Mouse (Mus musculus) lung, embryonic 14.5 days (tissue): ENCODE results near the gene Amt. TPM values are rescaled to one million over a fixed set of nuclear protein-coding genes. Genes with fewer than 3 reads are reported as not detected.
"Not testable (repeated sequence)": the region's sequence is repeated elsewhere in the genome, so short reads cannot be mapped to it uniquely, and the experiment has no call there.

ENCODE experiments used
- ATAC-seq: fragments of 200-750 bp; cut with Nextera tagmentation; 2 replicates; pipeline ENCODE4 v1.8.0; 2017; ENCODE audit warnings: mild to moderate bottlenecking, moderate TSS enrichment, moderate library complexity; ENCODE audit not compliant: insufficient read depth
- DNase-seq: peaks from one replicate; pipeline ENCODE4 v3.0.0-alpha.2; 2015
- H3K27ac ChIP-seq: fragments of 300-500 bp; sonication (generic); 2 replicates; pipeline ENCODE4 v1.5.1; 2014; ENCODE audit warnings: low read depth, mild to moderate bottlenecking, moderate library complexity
- H3K27me3 ChIP-seq: fragments of 300-500 bp; sonication (generic); 2 replicates; pipeline ENCODE4 v1.6.1; 2014; ENCODE audit warnings: low read length, control low read depth; ENCODE audit not compliant: insufficient read depth
- H3K36me3 ChIP-seq: fragments of 300-500 bp; sonication (generic); 2 replicates; pipeline ENCODE4 v1.6.1; 2014; ENCODE audit warnings: control low read depth; ENCODE audit not compliant: insufficient read depth
- H3K4me1 ChIP-seq: fragments of 300-500 bp; sonication (generic); 2 replicates; pipeline ENCODE4 v1.6.1; 2014; ENCODE audit warnings: antibody characterized with exemption, control low read depth; ENCODE audit not compliant: insufficient read depth
- H3K4me2 ChIP-seq: fragments of 300-500 bp; sonication (generic); 2 replicates; pipeline ENCODE4 v1.6.1; 2014; ENCODE audit warnings: mild to moderate bottlenecking
- H3K4me3 ChIP-seq: fragments of 300-500 bp; sonication (generic); 2 replicates; pipeline ENCODE4 v1.5.1; 2014; ENCODE audit warnings: low read depth, low read length
- H3K9ac ChIP-seq: fragments of 300-500 bp; sonication (generic); 2 replicates; pipeline ENCODE4 v1.6.1; 2014
- H3K9me3 ChIP-seq: fragments of 300-500 bp; sonication (generic); 2 replicates; pipeline ENCODE4 v1.6.1; 2016; ENCODE audit warnings: low read depth, low read length, control low read depth
- CTCF ChIP-seq: IDR thresholded peaks from 2 replicates; pipeline ENCODE4 v1.5.1; 2016; ENCODE audit warnings: antibody characterized with exemption, low read depth
- WGBS: fragments of 180-500 bp; shearing (Covaris S2); extraction: QIAGEN DNeasy Blood & Tissue Kit; methylation state at CpG from one replicate; pipeline ENCODE4 v1.1.7; 2014; 5-methylcytosine and 5-hydroxymethylcytosine counted together
- polyA plus RNA-seq: library from polyadenylated mRNA; unstranded; fragments of >200 nt; fragmentation: Nextera tagmentation; extraction: Ambion mirVana; gene quantifications from 2 replicates; pipeline ENCODE4 v1.2.1, GENCODE M21; 2014

Amt gene
- polyA plus RNA-seq, 1 experiment from 2014 or later: 20.9 TPM

DNA sequence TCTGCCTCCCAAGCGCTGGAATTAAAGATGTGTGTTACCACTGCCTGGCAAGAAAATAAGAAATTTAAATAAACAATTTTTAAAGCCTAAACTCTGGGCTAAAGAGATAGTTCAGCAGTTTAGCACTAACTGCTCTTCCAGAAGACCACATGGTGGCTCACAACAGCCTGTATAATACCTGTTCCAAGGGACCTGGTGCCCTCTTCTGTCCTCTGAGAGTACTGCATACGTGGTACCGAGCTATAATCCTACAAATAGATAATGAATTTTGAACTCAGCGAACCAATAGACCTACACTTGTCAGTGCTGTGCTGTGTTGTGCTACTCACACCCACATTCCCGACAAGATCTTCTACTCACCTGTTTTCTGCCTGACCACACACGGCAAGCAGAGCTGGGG, 12.2 kb upstream of the Amt start:
- DNase-seq (peak; percentile 90), ATAC-seq (peak; percentile 59; the same call in 1 of the 2 replicates)
- no peak overlapping the region for H3K4me3 ChIP-seq
- no peak overlapping the region for H3K9ac ChIP-seq
- peak; percentile 88 for TF ChIP-seq CTCF
- H3K36me3 ChIP-seq: no peaks in the 10 kb centered on the region
- no peak overlapping the region for H3K4me2 ChIP-seq
- H3K4me1 ChIP-seq: 0 out of 2 replicates have a peak, but pooled peaks cover 6% of the 10 kb centered on the region
- 3% methylated on average over 6 of the region's 6 CpGs for whole genome bisulfite sequencing
- no peaks in the 10 kb centered on the region for H3K9me3 ChIP-seq
- H3K27me3 ChIP-seq: no peaks in the 10 kb centered on the region
- H3K27ac ChIP-seq: no peak overlapping the region

- H3K27ac ChIP-seq, H3K4me3 ChIP-seq, H3K4me1 ChIP-seq, ATAC-seq, H3K4me2 ChIP-seq, DNase-seq, H3K9ac ChIP-seq, H3K27me3 ChIP-seq, H3K36me3 ChIP-seq, H3K9me3 ChIP-seq: not testable (repeated sequence)
- WGBS: 90% methylated on average over 4 of the region's 6 CpGs
Observed at GRCm38 (mm10) chr9:108287526-108288238, 9.0 kb upstream of the Amt start.

DNA sequence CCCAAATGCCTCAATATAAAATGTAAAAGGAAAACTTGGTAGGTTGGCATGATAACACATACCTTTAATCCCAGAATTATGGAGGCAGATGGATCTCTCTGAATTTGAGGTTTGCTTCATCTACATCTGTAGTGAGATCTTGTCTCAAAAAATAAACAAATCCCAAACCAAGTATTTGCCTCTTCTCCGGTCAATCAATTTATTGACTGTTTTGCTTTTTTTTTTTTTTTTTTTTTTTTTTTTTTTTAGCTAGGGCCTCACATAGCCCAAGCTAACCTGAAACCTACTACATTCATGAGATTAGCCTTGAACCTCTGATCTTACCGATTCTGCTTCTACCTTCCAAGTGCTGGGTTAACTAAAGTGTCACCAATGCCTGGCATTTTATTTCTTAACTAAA, 7.3 kb upstream of the Amt start:
- Histone ChIP-seq H3K4me2 (peak overlapping the region; percentile 74), H3K27me3 (no peaks in the 10 kb centered on the region), H3K36me3 (0 out of 2 replicates have a peak, but pooled peaks cover 1% of the 10 kb centered on the region), H3K9ac (no peak overlapping the region; the same call in 1 of the 2 replicates), H3K4me1 (peaks cover 4% of the 10 kb centered on the region; the same call in 1 of the 2 replicates), H3K27ac (no peak overlapping the region), H3K4me3 (peak overlapping the region; percentile 57; the same call in 1 of the 2 replicates), H3K9me3 (no peaks in the 10 kb centered on the region)
- 62% methylated on average over 2 of the region's 2 CpGs for WGBS
- DNase-seq: no peak
- ATAC-seq: no peak
- TF ChIP-seq CTCF: no peak

GRCm38 (mm10) chr9:108290016-108290750, 6.5 kb upstream of the Amt start, which contains the start of gene Nicn1:
Gene Nicn1, plus strand, starts transcription at chr9:108290429.
- no peak for TF ChIP-seq CTCF
- Histone ChIP-seq H3K27me3 (no peaks in the 10 kb centered on the region), H3K9me3 (no peaks in the 10 kb centered on the region), H3K36me3 (peaks cover 9% of the 10 kb centered on the region; the same call in 1 of the 2 replicates), H3K27ac (peak within 1 kb of the TSS; percentile 64), H3K9ac (peak within 1 kb of the TSS; percentile 67), H3K4me1 (peaks cover 4% of the 10 kb centered on the region; the same call in 1 of the 2 replicates), H3K4me3 (peak within 1 kb of the TSS; percentile 57), H3K4me2 (peak within 1 kb of the TSS; percentile 74)
- ATAC-seq (peak; percentile 99), DNase-seq (peak; percentile 98)
- under 1% methylated on average over 32 of the region's 32 CpGs for WGBS

DNA sequence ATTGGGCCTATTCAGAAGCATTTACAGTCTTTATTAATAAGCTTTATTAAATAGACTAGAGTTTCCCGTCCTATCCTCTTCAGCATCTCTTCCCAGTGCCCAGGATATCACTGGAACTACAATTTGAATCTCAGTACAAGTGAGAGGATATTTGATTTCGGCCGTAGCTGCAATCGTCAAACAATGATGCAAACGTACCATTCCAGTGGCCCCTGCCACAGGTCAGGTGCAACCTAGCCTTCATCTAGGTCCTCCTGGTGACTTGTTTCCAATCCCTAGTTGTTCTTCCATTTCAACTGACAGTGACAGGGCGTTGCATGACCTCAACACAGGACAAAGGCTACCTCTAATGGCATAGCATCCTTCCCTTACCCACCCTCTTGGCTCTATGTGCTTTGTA, 5.9 kb upstream of the Amt start:
- Histone ChIP-seq H3K4me2 (peak overlapping the region; percentile 74), H3K9me3 (no peaks in the 10 kb centered on the region), H3K9ac (peak overlapping the region; percentile 56), H3K4me3 (peak overlapping the region; percentile 57), H3K27ac (no peak overlapping the region), H3K4me1 (peaks cover 4% of the 10 kb centered on the region; the same call in 1 of the 2 replicates), H3K27me3 (no peaks in the 10 kb centered on the region), H3K36me3 (peaks cover 10% of the 10 kb centered on the region; the same call in 1 of the 2 replicates)
- no peak; the same call in 1 of the 2 replicates for ATAC-seq
- TF ChIP-seq CTCF: no peak
- DNase-seq: no peak
- 33% methylated on average over 6 of the region's 6 CpGs for WGBS

DNA sequence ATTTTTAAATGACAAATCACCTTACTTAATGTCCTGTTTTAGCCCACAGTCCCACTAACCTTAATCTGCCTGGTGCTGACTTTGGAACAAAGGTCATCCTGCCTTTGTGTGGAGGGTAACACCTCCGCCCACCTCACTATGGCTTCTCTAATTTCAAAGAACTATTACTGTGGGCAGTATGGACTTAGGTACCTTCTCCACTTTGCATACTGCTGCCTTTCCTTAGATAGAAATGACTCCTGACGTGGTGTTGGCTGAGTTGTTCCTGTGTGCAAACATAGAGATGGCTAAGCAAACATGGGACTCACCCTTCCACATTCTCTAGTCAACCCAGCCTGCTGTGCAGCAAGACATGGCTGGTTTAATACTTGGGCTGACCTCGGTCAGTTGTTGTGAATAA, 5.2 kb downstream of the Amt start:
- no peak overlapping the region for H3K4me3 ChIP-seq
- no peak overlapping the region for H3K4me2 ChIP-seq
- peaks cover 32% of the 10 kb centered on the region for H3K36me3 ChIP-seq
- no peak overlapping the region for H3K9ac ChIP-seq
- no peak for ATAC-seq
- H3K27ac ChIP-seq: peak overlapping the region; percentile 69
- no peaks in the 10 kb centered on the region for H3K9me3 ChIP-seq
- WGBS: 57% methylated on average over 3 of the region's 3 CpGs
- no peaks in the 10 kb centered on the region for H3K27me3 ChIP-seq
- peak; percentile 49 for DNase-seq
- TF ChIP-seq CTCF: no peak
- H3K4me1 ChIP-seq: peaks cover 6% of the 10 kb centered on the region

- DNase-seq: no peak
- no peak for ATAC-seq
- H3K27ac ChIP-seq: peak overlapping the region; percentile 72; the same call in 1 of the 2 replicates
Observed at GRCm38 (mm10) chr9:108304716-108305115, 8.1 kb downstream of the Amt start.

More at GRCm38 (mm10) chr9:108304716-108305115, 8.1 kb downstream of the Amt start:
- peak overlapping the region; percentile 85 for H3K4me2 ChIP-seq
- peaks cover 32% of the 10 kb centered on the region for H3K36me3 ChIP-seq
- no peak for TF ChIP-seq CTCF
- H3K4me1 ChIP-seq: peaks cover 6% of the 10 kb centered on the region
- H3K9me3 ChIP-seq: no peaks in the 10 kb centered on the region
- H3K9ac ChIP-seq: peak overlapping the region; percentile 75
- peak overlapping the region; percentile 96 for H3K4me3 ChIP-seq
- no peaks in the 10 kb centered on the region for H3K27me3 ChIP-seq
- WGBS: 70% methylated on average over 4 of the region's 4 CpGs
